Mouse (Mus musculus): ENCODE measurements at regions not wholly inside any gene's neighbourhood (a gene's known extent, or its start where the extent isn't known, plus 50 kb on each side); places are given as distances from the start of the nearest gene placed in this dataset.

- H3K27ac ChIP-seq (ENCODE audit: insufficient read depth, low read depth) = no peak overlapping the region
- H3K9me3 ChIP-seq (replicated peaks; ENCODE audit: low read length) = no peaks in the 10 kb centered on the region
- no peak overlapping the region for H3K4me3 ChIP-seq (replicated peaks in 1 of 3; ENCODE audit: low read depth in 2 of 3, low read length in 2 of 3, poor library complexity in 1 of 3)
- H3K27me3 ChIP-seq (replicated peaks) = no peaks in the 10 kb centered on the region
- H3K4me1 ChIP-seq (ENCODE audit: control insufficient read depth in 1 of 2, insufficient read depth in 2 of 2) = peaks cover 9 to 11% of the 10 kb centered on the region in 2 experiments
- no peak for DNase-seq (ENCODE audit: extremely low read depth)
- H3K4me2 ChIP-seq (ENCODE audit: insufficient read depth, low read depth, poor library complexity, severe bottlenecking) = no peak overlapping the region
- H3K79me2 ChIP-seq (replicated peaks; ENCODE audit: control insufficient read depth, extremely low read depth, insufficient read depth, poor library complexity, severe bottlenecking) = no peaks in the 10 kb centered on the region
- in situ Hi-C loops (cut with MboI; ENCODE audit: low pct_ligation_motif_present, low pct_unique_long_range_greater_than_20kb, low sequenced_read_pairs) (no loop called here), dilution Hi-C loops (cut with MboI; ENCODE audit: extremely low pct_ligation_motif_present, extremely low pct_unique_long_range_greater_than_20kb, low sequenced_read_pairs) (no loop called here)
- no peak overlapping the region for H3K9ac ChIP-seq (ENCODE audit: insufficient read depth, low read depth)
- no peak for TF ChIP-seq CHD2 (IDR thresholded peaks at IDR 0.05; ENCODE audit: low read length)
- no peak for TF ChIP-seq RCOR1 (conservative IDR thresholded peaks at IDR 0.05; ENCODE audit: low read depth, low read length)
- TF ChIP-seq KAT2A (IDR thresholded peaks at IDR 0.05; ENCODE audit: insufficient replicate concordance, low read length) = no peak
- TF ChIP-seq POLR2AphosphoS2 (IDR thresholded peaks at IDR 0.05; ENCODE audit: low read depth, low read length) = no peak
- TF ChIP-seq NRF1 (IDR thresholded peaks at IDR 0.05; ENCODE audit: low read depth, low read length) = no peak
- TF ChIP-seq POLR2A (IDR thresholded peaks at IDR 0.05; ENCODE audit: low read depth, low read length) = no peak
- no peak for TF ChIP-seq USF1 (IDR thresholded peaks at IDR 0.05; ENCODE audit: low read depth, low read length)
- TF ChIP-seq SMC3 (IDR thresholded peaks at IDR 0.05; ENCODE audit: low read depth, low read length) = no peak
- no peak for TF ChIP-seq UBTF (IDR thresholded peaks at IDR 0.05; ENCODE audit: low read depth, low read length)
- no peak for TF ChIP-seq ZKSCAN1 (IDR thresholded peaks at IDR 0.05; ENCODE audit: borderline replicate concordance, low read depth, low read length)
- TF ChIP-seq MYC (IDR thresholded peaks at IDR 0.05; ENCODE audit: low read depth, low read length) = no peak
- no peak for TF ChIP-seq RAD21 (IDR thresholded peaks at IDR 0.05; ENCODE audit: low read depth, low read length)
- no peak for TF ChIP-seq MAX (IDR thresholded peaks at IDR 0.05; ENCODE audit: low read length)
- TF ChIP-seq JUN (IDR thresholded peaks at IDR 0.05; ENCODE audit: insufficient read depth, low read depth, low read length) = no peak
- no peaks in the 10 kb centered on the region for H3K36me3 ChIP-seq (replicated peaks in 1 of 2; ENCODE audit: control insufficient read depth in 1 of 2, insufficient read depth in 1 of 2, low read length in 1 of 2)
Observed at GRCm38 (mm10) chr16:50489244-50489643, 57.1 kb upstream of the Bbx start.

GRCm38 (mm10) chr16:50482360-50482786 lies 50.2 kb upstream of the Bbx start:
- peak; percentile 78 for DNase-seq (ENCODE audit: extremely low read depth)
- peak overlapping the region; percentile 44 to 59 (median 58) for H3K4me3 ChIP-seq (replicated peaks in 1 of 3; ENCODE audit: low read depth in 2 of 3, low read length in 2 of 3, poor library complexity in 1 of 3)
- peak overlapping the region; percentile 50 for H3K9ac ChIP-seq (ENCODE audit: insufficient read depth, low read depth)
- H3K27me3 ChIP-seq (replicated peaks) = no peaks in the 10 kb centered on the region
- H3K4me2 ChIP-seq (ENCODE audit: insufficient read depth, low read depth, poor library complexity, severe bottlenecking) = peak overlapping the region; percentile 69
- dilution Hi-C loops (cut with MboI; ENCODE audit: extremely low pct_ligation_motif_present, extremely low pct_unique_long_range_greater_than_20kb, low sequenced_read_pairs) = no loop called here
- in situ Hi-C loops (cut with MboI; ENCODE audit: low pct_ligation_motif_present, low pct_unique_long_range_greater_than_20kb, low sequenced_read_pairs) = no loop called here
- H3K36me3 ChIP-seq (replicated peaks in 1 of 2; ENCODE audit: control insufficient read depth in 1 of 2, insufficient read depth in 1 of 2, low read length in 1 of 2) = peaks cover 0 to 6% of the 10 kb centered on the region in 2 experiments
- H3K79me2 ChIP-seq (replicated peaks; ENCODE audit: control insufficient read depth, extremely low read depth, insufficient read depth, poor library complexity, severe bottlenecking) = no peaks in the 10 kb centered on the region; the same call in none of the 2 replicates
- H3K9me3 ChIP-seq (replicated peaks; ENCODE audit: low read length) = no peaks in the 10 kb centered on the region
- H3K4me1 ChIP-seq (ENCODE audit: control insufficient read depth in 1 of 2, insufficient read depth in 2 of 2) = peaks cover 24 to 54% of the 10 kb centered on the region in 2 experiments; a peak in 3 of 4 replicates
- H3K27ac ChIP-seq (ENCODE audit: insufficient read depth, low read depth) = peak overlapping the region; percentile 73
- TF ChIP-seq ETS1 (conservative IDR thresholded peaks at IDR 0.05; ENCODE audit: low read depth, low read length) (peak; percentile 67), E2F4 (IDR thresholded peaks at IDR 0.05; ENCODE audit: insufficient replicate concordance, low read depth, low read length) (no peak), IRF4 (IDR thresholded peaks at IDR 0.05; ENCODE audit: low read depth, low read length) (peak; percentile 52), NELFE (IDR thresholded peaks at IDR 0.05; ENCODE audit: low read depth, low read length) (0 out of 2 replicates have a peak, but pooled peaks have one; percentile 29), EP300 (IDR thresholded peaks at IDR 0.05; ENCODE audit: low read length) (peak; percentile 64), BHLHE40 (IDR thresholded peaks at IDR 0.05; ENCODE audit: low read depth, low read length) (0 out of 2 replicates have a peak, but pooled peaks have one; percentile 39), ZMIZ1 (IDR thresholded peaks at IDR 0.05; ENCODE audit: low read depth, low read length) (peak; percentile 63), MXI1 (IDR thresholded peaks at IDR 0.05; ENCODE audit: low read depth, low read length) (0 out of 2 replicates have a peak, but pooled peaks have one; percentile 60), CHD2 (IDR thresholded peaks at IDR 0.05; ENCODE audit: low read length) (no peak), UBTF (IDR thresholded peaks at IDR 0.05; ENCODE audit: low read depth, low read length) (no peak), POLR2AphosphoS2 (IDR thresholded peaks at IDR 0.05; ENCODE audit: low read depth, low read length) (no peak), RAD21 (IDR thresholded peaks at IDR 0.05; ENCODE audit: low read depth, low read length) (no peak; the same call in 1 of the 2 replicates), SIN3A (IDR thresholded peaks at IDR 0.05; ENCODE audit: low read length) (peak; percentile 84; the same call in 1 of the 2 replicates), JUN (IDR thresholded peaks at IDR 0.05; ENCODE audit: insufficient read depth, low read depth, low read length) (no peak), SMC3 (IDR thresholded peaks at IDR 0.05; ENCODE audit: low read depth, low read length) (no peak), RCOR1 (conservative IDR thresholded peaks at IDR 0.05; ENCODE audit: low read depth, low read length) (peak; percentile 59), POLR2A (IDR thresholded peaks at IDR 0.05; ENCODE audit: low read depth, low read length) (peak; percentile 56; the same call in 1 of the 2 replicates), ZC3H11A (IDR thresholded peaks at IDR 0.05; ENCODE audit: low read depth, low read length) (no peak), CTCF (conservative IDR thresholded peaks at IDR 0.05 in 1 of 2, IDR thresholded peaks at IDR 0.05 in 1 of 2; ENCODE audit: low read depth in 2 of 2, low read length in 2 of 2) (no peak), MEF2A (IDR thresholded peaks at IDR 0.05; ENCODE audit: borderline replicate concordance, low read depth, low read length) (peak; percentile 36; the same call in 1 of the 2 replicates), GABPA (IDR thresholded peaks at IDR 0.05; ENCODE audit: insufficient replicate concordance, low read depth, low read length) (no peak), MYC (IDR thresholded peaks at IDR 0.05; ENCODE audit: low read depth, low read length) (no peak), KAT2A (IDR thresholded peaks at IDR 0.05; ENCODE audit: insufficient replicate concordance, low read length) (no peak), CHD1 (IDR thresholded peaks at IDR 0.05; ENCODE audit: low read depth, low read length) (peak; percentile 85; the same call in 1 of the 2 replicates), TBP (conservative IDR thresholded peaks at IDR 0.05; ENCODE audit: low read depth, low read length) (peak; percentile 71), PAX5 (IDR thresholded peaks at IDR 0.05; ENCODE audit: low read length) (no peak), NRF1 (IDR thresholded peaks at IDR 0.05; ENCODE audit: low read depth, low read length) (no peak)

All from CH12.LX (cell line).